Mouse (Mus musculus) left cerebral cortex, postnatal 4 days (tissue): ENCODE measurements at regions not wholly inside any gene's neighbourhood (a gene's known extent, or its start where the extent isn't known, plus 50 kb on each side); places are given as distances from the start of the nearest gene placed in this dataset.
A peak's percentile ranks its signal among the peaks of the same experiment; 100 is the strongest.

Experiments used
- DNase-seq: peaks from one replicate; pipeline ENCODE4 v3.0.0-alpha.2; 2022
- intact Hi-C: fragments of 180-260 bp; cut with DNase I; formaldehyde crosslinking; loops from one replicate; pipeline ENCODE4 v1.15.1; 2025

DNA sequence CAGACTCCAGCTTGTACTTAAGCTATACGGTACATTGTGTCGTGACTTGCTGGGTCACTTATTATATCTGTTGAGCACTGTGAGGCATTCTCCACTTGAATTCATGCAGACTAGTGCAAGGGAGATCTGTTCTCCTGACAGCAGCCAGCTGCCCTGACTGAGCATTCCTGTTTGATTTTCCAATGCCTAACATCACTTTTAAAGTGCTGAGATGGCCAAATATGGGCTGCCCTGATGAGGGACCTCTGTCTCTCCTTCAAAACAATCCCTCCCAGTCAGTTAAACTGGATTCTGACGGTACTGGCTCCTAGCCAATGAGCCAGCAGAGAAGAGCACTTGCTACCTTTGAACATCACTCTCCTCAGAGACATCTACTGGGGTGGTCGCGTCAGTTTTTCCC lies 57.6 kb upstream of the Lekr1 start:
- intact Hi-C loops = loop anchor here (10.0 kb wide), 1 partner anchor 74 kb away; no protein-coding TSS in a partner anchor

DNA sequence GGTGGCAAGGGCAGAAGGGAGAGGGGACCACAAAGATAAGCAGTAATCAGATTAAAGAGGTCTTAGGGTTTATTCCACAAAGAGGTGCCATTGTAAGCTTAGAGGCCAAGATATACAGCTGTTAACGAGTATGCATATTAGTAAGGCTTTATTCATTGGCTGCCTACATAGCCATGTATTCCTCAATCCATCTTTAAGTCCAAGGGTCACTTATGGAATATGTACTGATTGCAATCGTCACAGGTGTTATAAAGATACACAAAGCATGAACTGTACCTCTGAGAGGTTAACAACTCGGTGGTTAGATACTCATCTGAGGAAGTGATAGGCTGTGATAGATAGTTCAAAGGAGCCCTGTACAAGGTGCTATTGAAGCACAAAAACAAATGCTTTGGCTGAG lies 54.3 kb upstream of the Lekr1 start:
- intact Hi-C loops = no loop called here
- DNase-seq = no peak

More for the DNA sequence above, 57.6 kb upstream of the Lekr1 start:
- DNase-seq = no peak

DNA sequence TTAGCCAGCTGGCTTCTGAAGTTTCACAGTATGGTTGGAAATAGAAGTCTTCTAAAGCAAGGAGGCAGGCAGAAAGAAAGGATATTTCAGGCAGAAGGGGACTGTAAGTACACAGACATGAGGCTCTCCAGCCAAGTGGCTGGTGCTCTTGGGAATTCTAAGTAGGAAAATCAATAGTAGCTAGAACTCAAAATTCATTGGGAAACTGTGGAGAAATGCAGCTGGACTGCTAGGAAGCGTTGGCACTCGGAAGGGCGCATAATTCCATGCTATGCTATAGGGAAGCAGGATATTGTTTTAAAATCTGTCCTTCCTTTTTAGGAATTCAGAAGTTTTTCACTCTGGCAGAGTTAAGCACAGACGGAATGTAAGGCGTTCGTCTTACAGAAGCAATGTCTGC lies 53.6 kb upstream of the Lekr1 start:
- DNase-seq = no peak

DNA sequence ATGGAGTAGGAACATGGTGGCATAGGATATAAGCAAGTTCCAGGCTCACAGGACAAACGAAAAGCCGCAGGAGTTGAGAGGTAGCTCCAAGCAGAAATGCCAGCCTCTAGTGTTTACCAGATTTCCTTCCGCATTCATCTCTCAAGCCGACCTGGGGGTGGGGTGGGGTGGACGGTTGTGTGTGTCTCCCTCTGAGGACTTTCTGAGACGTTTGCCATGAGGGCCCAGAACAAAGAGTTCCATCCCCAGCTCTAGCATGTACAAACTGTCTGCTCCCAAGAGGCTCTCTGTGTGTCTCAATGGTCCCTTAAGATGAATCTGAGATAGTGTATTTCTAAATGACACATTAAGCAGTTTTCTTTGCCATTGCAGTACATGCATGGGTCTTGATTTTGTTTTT lies 53.1 kb upstream of the Lekr1 start:
- intact Hi-C loops = no loop called here
- no peak for DNase-seq

More for the DNA sequence above, 53.6 kb upstream of the Lekr1 start:
- intact Hi-C loops = no loop called here

DNA sequence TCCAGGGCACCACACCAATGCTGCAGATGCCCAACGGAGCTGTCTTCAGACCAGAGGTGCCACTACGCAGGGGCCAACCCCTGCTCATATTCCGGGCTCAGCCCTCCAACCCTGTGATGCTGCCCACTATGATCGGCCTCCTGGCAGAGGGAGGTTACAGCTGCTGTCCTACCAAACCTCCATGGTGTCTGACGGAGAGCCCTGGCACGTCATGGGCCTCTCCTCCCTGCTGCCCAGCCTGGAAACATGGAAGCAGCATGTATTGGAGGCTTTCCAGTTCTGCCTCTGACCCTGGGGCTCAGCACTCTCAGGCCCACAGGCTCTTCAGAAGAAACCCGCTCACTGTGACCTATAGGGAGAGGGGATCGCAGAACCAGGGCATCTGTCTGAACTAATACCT lies 51.1 kb upstream of the Lekr1 start:
- DNase-seq = peak; percentile 56
- intact Hi-C loops = loop anchor here (5.0 kb wide), 1 partner anchor 1773 kb away; no protein-coding TSS in a partner anchor
